Comparison of ENCODE assay signal across 27 mouse cellular contexts in the genomic region with DNA sequence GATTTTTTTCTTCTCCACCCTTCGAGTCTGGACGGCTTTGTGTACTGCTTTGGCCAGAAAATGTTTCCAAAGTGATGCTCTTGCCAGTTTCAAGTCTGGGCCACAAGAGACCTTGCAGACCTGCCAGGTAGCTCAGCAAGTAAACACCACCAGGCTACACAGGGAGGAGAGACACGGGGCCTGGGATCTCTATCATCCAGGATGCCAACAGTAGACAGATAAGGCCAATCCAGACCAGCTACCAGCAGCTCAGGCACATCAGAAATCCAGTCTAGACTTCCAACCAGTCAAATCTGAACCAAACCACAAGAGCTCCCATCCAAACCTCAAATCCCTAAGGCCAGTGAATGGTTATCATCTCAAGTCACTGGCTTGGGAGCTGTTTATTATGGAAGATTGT. TPM values are rescaled to one million over a fixed set of nuclear protein-coding genes. Genes with fewer than 3 reads are reported as not detected.
DNase-seq lines count a peak whose midpoint lies in the region; ATAC-seq lines count a peak whose summit lies in the region.
"Had no signal": no experiment of that assay in that cellular context is flagged by ENCODE, and none has a peak within 500 bp of the region (broad histone marks: within the 10 kb centered on the region; RNA-seq: fewer than 3 reads in every experiment).

No protein-coding gene starts in this region.

- no peaks in the 10 kb centered on the region for H3K27me3 ChIP-seq in embryonic facial prominence, embryonic 10.5 days (replicated peaks; ENCODE audit: low read depth, poor library complexity, severe bottlenecking)
- H3K27me3 ChIP-seq: CH12.LX; hindbrain, embryonic 13.5 days; midbrain, embryonic 13.5 days had no signal

- peak; percentile 40; the same call in 1 of the 2 replicates for ATAC-seq in cerebellum, adult (ENCODE audit: insufficient number of reproducible peaks, low FRiP score, low TSS enrichment)
- ATAC-seq: forebrain, embryonic 14.5 days; intestine, postnatal 0 days; midbrain, embryonic 13.5 days had no signal

- H3K36me3 ChIP-seq in embryonic facial prominence, embryonic 10.5 days (replicated peaks), result no peaks in the 10 kb centered on the region
- H3K36me3 ChIP-seq: hindbrain, embryonic 13.5 days; midbrain, embryonic 13.5 days had no signal

- DNase-seq in cerebellum, adult 18-20 months, result no peak
- peak; percentile 17 to 20 for DNase-seq in gastrocnemius, adult 8-10 months (ENCODE audit: low spot score in 2 of 2)
- no peak for DNase-seq in gastrocnemius, postnatal 4 days (ENCODE audit: low spot score in 2 of 2)
- DNase-seq in Muller cell, postnatal 12 days (ENCODE audit: inconsistent ontology term), result peak; percentile 15
- DNase-seq in heart, postnatal 36 days, result peak; percentile 24 to 60
- DNase-seq in embryonic facial prominence, embryonic 10.5 days (ENCODE audit: low spot score), result no peak
- DNase-seq: adrenal gland, adult 8-10 months; cerebellum, postnatal 14 days; kidney, adult 9 months; kidney, postnatal 10 days; layer of hippocampus, adult 9-11 months; liver; lung, adult 2 months; lung, postnatal 10 days had no signal

- H3K9me3 ChIP-seq in embryonic facial prominence, embryonic 10.5 days, result no peaks in the 10 kb centered on the region
- H3K9me3 ChIP-seq: hindbrain, embryonic 13.5 days; midbrain, embryonic 13.5 days had no signal

- 90% methylated on average over 3 of the region's 3 CpGs for WGBS in embryonic facial prominence, embryonic 10.5 days

- H3K27ac ChIP-seq in embryonic facial prominence, embryonic 10.5 days (replicated peaks), result no peak overlapping the region
- H3K27ac ChIP-seq: hindbrain, embryonic 13.5 days; liver, embryonic 14.5 days; macrophage; midbrain, embryonic 13.5 days had no signal

- H3K4me3 ChIP-seq in embryonic facial prominence, embryonic 10.5 days, result no peak overlapping the region
- H3K4me3 ChIP-seq: hindbrain, embryonic 13.5 days; midbrain, embryonic 13.5 days had no signal

- no peaks in the 10 kb centered on the region for H3K4me1 ChIP-seq in embryonic facial prominence, embryonic 10.5 days
- H3K4me1 ChIP-seq: hindbrain, embryonic 13.5 days; midbrain, embryonic 13.5 days had no signal

- intact Hi-C loops in heart, postnatal 36 days (cut with DNase I), result no loop called here

RNA-seq across cellular contexts. Expression of a gene that starts 26.3 kb away (rescaled TPM):
- total RNA-seq in gastrocnemius, adult 8-10 months (2022), result not detected
- not detected for total RNA-seq in gastrocnemius, postnatal 4 days (2021)
- not detected for total RNA-seq in heart, postnatal 36 days (2021)
- polyA plus RNA-seq in embryonic facial prominence, embryonic 10.5 days (2016; fragmentation: Nextera tagmentation; extraction: Ambion mirVana), result 0.14 and 0.45 TPM in 2 replicates
- total RNA-seq: adrenal gland, postnatal 4 days; CH12.LX; heart, postnatal 14 days had no signal
- polyA plus RNA-seq: C2C12; embryonic facial prominence, embryonic 11.5 days; heart, embryonic 14.5 days; macrophage had no signal

Comparison
In these comparisons a context has a peak if more than half of its experiments do, and no peak if none do; other contexts are left out.
1. DNase-seq: peak in gastrocnemius, adult 8-10 months (2 of 2), Muller cell, postnatal 12 days (single experiment) and heart, postnatal 36 days (2 of 2); none in cerebellum, adult 18-20 months (0 of 2), gastrocnemius, postnatal 4 days (0 of 2) and embryonic facial prominence, embryonic 10.5 days (single experiment).